Mouse (Mus musculus) stomach, embryonic 15.5 days (tissue): Measurements from ENCODE around the gene Mup15. TPM values are rescaled to one million over a fixed set of nuclear protein-coding genes. Genes with fewer than 3 reads are reported as not detected.
"Not testable (repeated sequence)": the region's sequence is repeated elsewhere in the genome, so short reads cannot be mapped to it uniquely, and the experiment has no call there.

Source experiments
- ATAC-seq: fragments of 200-750 bp; cut with Nextera tagmentation; 2 replicates; pipeline ENCODE4 v1.8.0; 2017; ENCODE audit warnings: low read depth, moderate number of reproducible peaks, moderate TSS enrichment; ENCODE audit not compliant: insufficient read depth, low FRiP score
- H3K27ac ChIP-seq: fragments of 300-500 bp; sonication (generic); 2 replicates; pipeline ENCODE4 v1.5.1; 2015; ENCODE audit warnings: mild to moderate bottlenecking, inconsistent platforms
- H3K27me3 ChIP-seq: fragments of 300-500 bp; sonication (generic); replicated peaks from 2 replicates; pipeline ENCODE4 v1.6.1; 2015; ENCODE audit warnings: inconsistent platforms
- H3K36me3 ChIP-seq: fragments of 300-500 bp; sonication (generic); 2 replicates; pipeline ENCODE4 v1.6.1; 2015; ENCODE audit warnings: inconsistent platforms
- H3K4me1 ChIP-seq: fragments of 300-500 bp; sonication (generic); 2 replicates; pipeline ENCODE4 v1.6.1; 2015; ENCODE audit warnings: inconsistent platforms
- H3K4me2 ChIP-seq: fragments of 300-500 bp; sonication (generic); 2 replicates; pipeline ENCODE4 v1.6.1; 2015; ENCODE audit warnings: mild to moderate bottlenecking, inconsistent platforms
- H3K4me3 ChIP-seq: fragments of 300-500 bp; sonication (generic); replicated peaks from 2 replicates; pipeline ENCODE4 v1.5.1; 2015; ENCODE audit warnings: inconsistent platforms
- H3K9ac ChIP-seq: fragments of 300-500 bp; sonication (generic); 2 replicates; pipeline ENCODE4 v1.6.1; 2015; ENCODE audit warnings: inconsistent platforms
- H3K9me3 ChIP-seq: fragments of 300-500 bp; sonication (generic); 2 replicates; pipeline ENCODE4 v1.6.1; 2016; ENCODE audit warnings: inconsistent platforms
- WGBS: fragments of 180-500 bp; shearing (Covaris S2); methylation state at CpG from one replicate; pipeline ENCODE4 v1.1.7; 2015; 5-methylcytosine and 5-hydroxymethylcytosine counted together
- polyA plus RNA-seq: library from polyadenylated mRNA; unstranded; fragments of >200 nt; fragmentation: Nextera tagmentation; extraction: Ambion mirVana; gene quantifications from 2 replicates; pipeline ENCODE4 v1.2.1, GENCODE M21; 2015

Mup15 gene
- polyA plus RNA-seq = not detected in 2 replicates

GRCm38 (mm10) chr4:61439643-61440042 lies at the start of gene Mup15:
Gene Mup15 (minus strand): TSS chr4:61439743.
- H3K9me3 ChIP-seq, H3K4me1 ChIP-seq, H3K27ac ChIP-seq, H3K4me2 ChIP-seq, ATAC-seq, H3K4me3 ChIP-seq, H3K36me3 ChIP-seq, H3K27me3 ChIP-seq, H3K9ac ChIP-seq: not testable (repeated sequence)
- no CpG with 5 or more reads among the region's 4 CpGs for WGBS

Other genes starting within 250 kb of the Mup15 start
- gene Mup13, start 211.5 kb downstream of the Mup15 start, polyA plus RNA-seq = not detected in 2 replicates
- gene Mup14, start 135.7 kb downstream of the Mup15 start, polyA plus RNA-seq = not detected in 2 replicates
- gene Mup16, start 79.8 kb upstream of the Mup15 start, polyA plus RNA-seq = not detected in 2 replicates
- not detected in 2 replicates for gene Mup17, start 156.1 kb upstream of the Mup15 start, polyA plus RNA-seq
- not detected in 2 replicates for gene Mup18, start 234.4 kb upstream of the Mup15 start, polyA plus RNA-seq